In the genomic region with DNA sequence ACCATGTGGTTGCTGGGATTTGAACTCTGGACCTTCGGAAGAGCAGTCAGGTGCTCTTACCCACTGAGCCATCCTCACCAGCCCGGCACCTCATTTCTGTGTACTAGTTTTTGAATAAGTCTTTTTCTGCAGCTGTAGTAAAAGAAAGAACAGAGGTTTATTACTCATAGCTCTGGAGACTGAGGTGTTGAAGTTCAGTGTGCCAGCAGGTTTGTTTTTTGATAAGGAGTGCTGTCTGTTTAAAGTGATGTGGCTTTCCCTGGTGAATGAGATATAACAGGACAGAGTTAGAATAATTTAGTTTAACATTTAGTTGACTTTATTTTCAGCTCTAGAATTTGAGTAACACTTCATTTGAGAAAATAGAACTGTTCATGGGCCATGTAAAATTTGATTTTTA, we compare ENCODE assay signal across 19 mouse cellular contexts.
"Had no signal": no experiment of that assay in that cellular context is flagged by ENCODE, and none has a peak within 500 bp of the region (broad histone marks: within the 10 kb centered on the region; RNA-seq: fewer than 3 reads in every experiment).

No protein-coding gene starts in this region.

- H3K9me3 ChIP-seq: lung, embryonic 15.5 days; midbrain, embryonic 12.5 days; midbrain, embryonic 15.5 days; neural tube, embryonic 13.5 days had no signal

- H3K9ac ChIP-seq: lung, embryonic 15.5 days; midbrain, embryonic 12.5 days; midbrain, embryonic 15.5 days; neural tube, embryonic 13.5 days had no signal

- H3K4me2 ChIP-seq: lung, embryonic 15.5 days; midbrain, embryonic 12.5 days; midbrain, embryonic 15.5 days; neural tube, embryonic 13.5 days had no signal

- DNase-seq: kidney, adult 11 months; kidney, adult 8-10 months; kidney, postnatal 25 days; layer of hippocampus, adult 9-11 months; lung, adult 18-20 months; lung, postnatal 10 days; lung, postnatal 36 days; thymus, adult 2 months; thymus, postnatal 14 days; thymus, postnatal 4 days had no signal

- ATAC-seq: hindbrain, postnatal 0 days; inflammation-experienced regulatory T-cells, adult 6 months; midbrain, embryonic 15.5 days had no signal

- H3K27ac ChIP-seq: hindbrain, postnatal 0 days; layer of hippocampus, adult 2 months; lung, embryonic 15.5 days; midbrain, embryonic 12.5 days; midbrain, embryonic 15.5 days; neural tube, embryonic 13.5 days; stomach, postnatal 0 days had no signal

- H3K4me3 ChIP-seq: layer of hippocampus, adult 2 months; lung, embryonic 15.5 days; midbrain, embryonic 12.5 days; midbrain, embryonic 15.5 days; myocyte; neural tube, embryonic 13.5 days had no signal

- H3K36me3 ChIP-seq: lung, embryonic 15.5 days; midbrain, embryonic 12.5 days; midbrain, embryonic 15.5 days; neural tube, embryonic 13.5 days had no signal

- H3K27me3 ChIP-seq: lung, embryonic 15.5 days; midbrain, embryonic 12.5 days; midbrain, embryonic 15.5 days; neural tube, embryonic 13.5 days had no signal
